Mouse (Mus musculus) hindbrain, embryonic 11.5 days (tissue): ENCODE measurements around the gene Lgi2. TPM values are rescaled to one million over a fixed set of nuclear protein-coding genes. Genes with fewer than 3 reads are reported as not detected.

Source experiments
- ATAC-seq: fragments of 200-750 bp; cut with Nextera tagmentation; 2 replicates; pipeline ENCODE4 v1.8.0; 2017; ENCODE audit warnings: mild to moderate bottlenecking, moderate TSS enrichment, moderate library complexity; ENCODE audit not compliant: low FRiP score
- DNase-seq: peaks from one replicate; pipeline ENCODE4 v3.0.0-alpha.2; 2015; ENCODE audit warnings: low spot score
- H3K27ac ChIP-seq: fragments of 300-500 bp; sonication (generic); 2 replicates; pipeline ENCODE4 v1.5.1; 2014; ENCODE audit warnings: mild to moderate bottlenecking, low read depth, low read length
- H3K27me3 ChIP-seq: fragments of 300-500 bp; sonication (generic); 2 replicates; pipeline ENCODE4 v1.6.1; 2014; ENCODE audit warnings: mild to moderate bottlenecking, low read length, moderate library complexity, mixed read lengths; ENCODE audit not compliant: control insufficient read depth, insufficient read depth
- H3K36me3 ChIP-seq: fragments of 300-500 bp; sonication (generic); 2 replicates; pipeline ENCODE4 v1.6.1; 2014; ENCODE audit warnings: mild to moderate bottlenecking, low read length, moderate library complexity, mixed read lengths; ENCODE audit not compliant: control insufficient read depth, insufficient read depth
- H3K4me1 ChIP-seq: fragments of 300-500 bp; sonication (generic); replicated peaks from 2 replicates; pipeline ENCODE4 v1.6.1; 2014; ENCODE audit warnings: low read length, mixed read lengths; ENCODE audit not compliant: control insufficient read depth, insufficient read depth
- H3K4me2 ChIP-seq: fragments of 300-500 bp; sonication (generic); replicated peaks from 2 replicates; pipeline ENCODE4 v1.6.1; 2014; ENCODE audit warnings: mild to moderate bottlenecking, low read depth, low read length
- H3K4me3 ChIP-seq: fragments of 300-500 bp; sonication (generic); 2 replicates; pipeline ENCODE4 v1.5.1; 2014; ENCODE audit warnings: low read depth, low read length
- H3K9ac ChIP-seq: fragments of 300-500 bp; sonication (generic); 2 replicates; pipeline ENCODE4 v1.6.1; 2014; ENCODE audit warnings: low read depth, low read length
- H3K9me3 ChIP-seq: fragments of 300-500 bp; sonication (generic); 2 replicates; pipeline ENCODE4 v1.6.1; 2016; ENCODE audit warnings: low read length; ENCODE audit not compliant: control insufficient read depth
- whole genome bisulfite sequencing: fragments of 180-500 bp; shearing (Covaris S2); extraction: QIAGEN DNeasy Blood & Tissue Kit; methylation state at CpG from one replicate; pipeline ENCODE4 v1.1.7; 2014; 5-methylcytosine and 5-hydroxymethylcytosine counted together
- polyA plus RNA-seq: library from polyadenylated mRNA; unstranded; fragments of >200 nt; fragmentation: Nextera tagmentation; extraction: Ambion mirVana; gene quantifications from 2 replicates; pipeline ENCODE4 v1.2.1, GENCODE M21; 2014

The Lgi2 gene
- polyA plus RNA-seq, 1 experiment from 2014 or later = 1.5 TPM

DNA sequence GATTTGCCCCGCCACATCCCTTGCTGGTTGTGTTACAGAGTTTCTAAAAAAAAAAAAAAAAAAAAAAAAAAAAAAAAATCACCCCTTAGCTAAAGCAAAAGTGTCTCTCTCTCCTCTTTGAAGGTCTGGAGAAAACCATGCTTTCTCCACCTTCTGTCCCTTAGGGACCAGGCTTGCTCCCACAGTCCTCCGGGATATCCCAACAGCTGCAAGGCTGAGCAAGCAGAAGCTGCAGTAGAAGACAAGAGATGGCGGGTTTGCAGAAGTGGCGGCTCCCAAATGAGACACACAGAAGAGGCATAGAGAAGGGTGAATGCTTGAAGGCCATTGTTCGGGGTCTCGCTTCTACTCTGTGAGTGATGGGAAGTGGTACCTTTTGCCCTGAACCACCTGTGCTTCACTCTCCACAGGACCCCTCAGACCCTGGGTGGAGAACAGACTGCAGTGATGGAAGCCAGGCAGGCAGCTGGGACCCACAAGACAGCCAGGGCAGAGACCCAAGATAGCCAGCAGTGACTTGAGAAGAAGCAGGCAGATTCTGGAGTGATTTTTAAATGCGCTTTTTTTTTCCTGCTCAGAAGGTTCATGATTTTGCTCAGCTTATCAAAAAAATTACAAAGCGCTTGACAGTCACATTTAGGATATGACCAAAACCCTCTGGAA, 39.8 kb downstream of the Lgi2 start:
- H3K27me3 ChIP-seq = no peaks in the 10 kb centered on the region
- H3K4me3 ChIP-seq = no peak overlapping the region
- no peak overlapping the region for H3K9ac ChIP-seq
- DNase-seq (no peak), ATAC-seq (no peak)
- H3K27ac ChIP-seq = no peak overlapping the region
- no peaks in the 10 kb centered on the region for H3K4me1 ChIP-seq
- 91% methylated on average over 8 of the region's 8 CpGs for WGBS
- no peak overlapping the region for H3K4me2 ChIP-seq
- H3K36me3 ChIP-seq = no peaks in the 10 kb centered on the region
- H3K9me3 ChIP-seq = no peaks in the 10 kb centered on the region

DNA sequence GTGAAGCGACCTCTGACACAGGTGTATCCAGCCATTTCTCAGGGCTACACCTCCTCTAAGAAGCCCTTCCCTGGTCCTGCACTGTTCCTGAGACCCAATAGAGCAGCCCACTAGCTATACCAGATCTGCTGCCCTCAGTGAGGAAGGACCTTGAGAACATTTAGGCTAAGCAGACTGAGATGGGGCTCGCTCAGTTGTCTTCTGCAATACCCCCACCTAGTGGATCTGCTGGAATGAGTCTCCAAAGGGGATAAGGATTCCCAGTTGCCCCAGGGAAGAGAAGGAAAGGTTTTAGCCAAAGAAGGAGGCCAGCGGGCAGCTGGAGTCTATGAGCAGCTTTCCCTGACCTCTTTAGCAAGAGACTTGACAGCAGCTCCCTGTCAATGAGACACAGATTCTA, 42.1 kb downstream of the Lgi2 start:
- Histone ChIP-seq H3K9ac (no peak overlapping the region), H3K36me3 (no peaks in the 10 kb centered on the region), H3K9me3 (no peaks in the 10 kb centered on the region), H3K27me3 (no peaks in the 10 kb centered on the region), H3K27ac (no peak overlapping the region), H3K4me2 (no peak overlapping the region), H3K4me3 (no peak overlapping the region), H3K4me1 (no peaks in the 10 kb centered on the region)
- ATAC-seq (no peak; the same call in 1 of the 2 replicates), DNase-seq (peak; percentile 42)
- WGBS = 56% methylated on average over 3 of the region's 3 CpGs

DNA sequence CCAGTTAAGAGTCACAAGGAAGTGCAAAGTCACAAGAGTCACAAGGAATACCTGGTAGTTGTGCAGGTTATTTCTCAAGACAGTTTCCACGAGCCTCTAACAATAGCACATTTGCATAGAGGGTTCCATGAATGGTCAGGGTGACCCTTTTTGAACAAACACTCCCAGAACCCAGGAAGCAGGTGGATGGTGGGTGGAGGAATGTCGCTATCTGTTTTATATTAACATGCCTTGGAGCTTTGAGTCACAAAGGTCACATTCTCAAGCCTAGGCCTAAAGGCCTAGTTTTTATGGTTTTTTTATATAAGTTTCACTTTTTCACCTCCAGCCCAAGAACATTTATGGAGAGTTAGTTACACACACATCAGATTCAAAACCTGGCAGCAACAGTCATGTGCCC, 46.3 kb downstream of the Lgi2 start:
- no peak for DNase-seq

DNA sequence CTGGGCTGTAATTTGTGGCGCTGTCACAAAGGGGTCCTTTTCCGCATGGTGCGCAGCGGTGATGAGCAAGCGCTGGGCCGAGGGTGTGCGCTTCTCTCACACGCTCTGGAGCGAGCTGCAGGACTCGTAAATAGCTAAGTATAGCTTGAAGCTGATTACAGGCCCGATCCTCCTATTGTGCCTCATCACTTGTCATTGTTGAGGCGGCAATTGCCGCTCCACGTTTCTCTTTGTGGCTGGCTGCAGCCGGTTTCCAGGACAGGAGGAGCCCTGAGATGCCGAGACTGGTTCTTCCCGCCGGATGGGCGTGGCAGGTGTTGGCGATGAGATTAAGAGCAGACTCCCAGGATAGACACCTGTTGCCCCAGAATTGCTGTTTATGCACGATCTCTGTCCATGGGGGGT, 50.2 kb downstream of the Lgi2 start:
- peak; percentile 61 for ATAC-seq
- peaks cover 2% of the 10 kb centered on the region; the same call in 1 of the 2 replicates for H3K27me3 ChIP-seq
- 11% methylated on average over 21 of the region's 21 CpGs for WGBS

More for the DNA sequence above, 46.3 kb downstream of the Lgi2 start:
- H3K27me3 ChIP-seq = peaks cover 2% of the 10 kb centered on the region; the same call in 1 of the 2 replicates
- no peak for ATAC-seq
- no peak overlapping the region for H3K4me3 ChIP-seq
- H3K36me3 ChIP-seq = no peaks in the 10 kb centered on the region
- H3K4me1 ChIP-seq = 0 out of 2 replicates have a peak, but pooled peaks cover 2% of the 10 kb centered on the region
- 93% methylated on average over 2 of the region's 2 CpGs for WGBS
- no peak overlapping the region for H3K27ac ChIP-seq
- no peak overlapping the region for H3K9ac ChIP-seq
- no peaks in the 10 kb centered on the region for H3K9me3 ChIP-seq
- no peak overlapping the region for H3K4me2 ChIP-seq

DNA sequence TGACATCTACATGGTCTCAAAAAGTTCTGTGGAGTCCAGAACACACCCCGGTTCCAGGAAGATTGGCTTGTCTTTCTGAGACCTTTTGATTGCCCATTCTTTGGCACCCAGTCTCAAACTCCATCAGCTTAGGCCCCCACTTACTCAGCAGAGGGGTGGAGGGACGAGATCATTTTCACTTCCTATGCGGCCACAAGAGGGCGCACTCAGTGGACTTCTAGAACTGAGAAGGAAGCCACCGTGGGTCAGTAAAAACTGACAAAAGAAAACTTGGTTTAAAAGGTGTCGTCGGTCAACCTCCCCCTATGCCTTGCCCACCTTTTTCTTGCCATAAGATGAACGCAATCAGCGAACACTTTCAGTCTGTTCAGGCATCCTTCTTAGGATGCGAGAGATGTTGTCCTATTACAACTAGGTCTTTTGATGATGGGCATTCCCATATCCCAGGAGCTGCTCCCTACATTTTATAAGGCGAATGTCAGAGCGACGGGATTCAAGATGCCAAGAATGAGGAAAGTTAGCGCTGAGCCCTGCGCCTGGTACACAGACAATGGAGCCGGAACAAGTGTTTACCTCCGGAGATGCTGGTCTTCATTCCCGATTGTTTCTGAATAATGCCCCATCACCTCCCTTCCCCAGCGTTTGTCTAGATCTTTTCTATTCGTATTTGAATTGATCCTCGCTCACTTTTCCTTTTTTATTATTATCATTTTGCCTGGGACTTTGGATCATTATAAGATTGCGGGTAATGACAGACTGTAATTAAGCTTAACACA, 50.8 kb downstream of the Lgi2 start:
- Histone ChIP-seq H3K27me3 (peaks cover 2% of the 10 kb centered on the region; the same call in 1 of the 2 replicates), H3K27ac (no peak overlapping the region), H3K36me3 (no peaks in the 10 kb centered on the region), H3K4me1 (0 out of 2 replicates have a peak, but pooled peaks cover 2% of the 10 kb centered on the region), H3K9ac (peak overlapping the region; percentile 57; the same call in 1 of the 2 replicates), H3K4me3 (peak overlapping the region; percentile 18), H3K9me3 (no peaks in the 10 kb centered on the region), H3K4me2 (peak overlapping the region; percentile 58)
- DNase-seq = peak; percentile 89
- peak; percentile 63 for ATAC-seq
- 25% methylated on average over 22 of the region's 22 CpGs for WGBS

More for the DNA sequence above, 50.2 kb downstream of the Lgi2 start:
- H3K9ac ChIP-seq = peak overlapping the region; percentile 57
- no peaks in the 10 kb centered on the region for H3K9me3 ChIP-seq
- H3K36me3 ChIP-seq = no peaks in the 10 kb centered on the region
- peak overlapping the region; percentile 18 for H3K4me3 ChIP-seq
- 0 out of 2 replicates have a peak, but pooled peaks cover 2% of the 10 kb centered on the region for H3K4me1 ChIP-seq
- peak overlapping the region; percentile 58 for H3K4me2 ChIP-seq
- peak; percentile 64 for DNase-seq
- no peak overlapping the region for H3K27ac ChIP-seq

DNA sequence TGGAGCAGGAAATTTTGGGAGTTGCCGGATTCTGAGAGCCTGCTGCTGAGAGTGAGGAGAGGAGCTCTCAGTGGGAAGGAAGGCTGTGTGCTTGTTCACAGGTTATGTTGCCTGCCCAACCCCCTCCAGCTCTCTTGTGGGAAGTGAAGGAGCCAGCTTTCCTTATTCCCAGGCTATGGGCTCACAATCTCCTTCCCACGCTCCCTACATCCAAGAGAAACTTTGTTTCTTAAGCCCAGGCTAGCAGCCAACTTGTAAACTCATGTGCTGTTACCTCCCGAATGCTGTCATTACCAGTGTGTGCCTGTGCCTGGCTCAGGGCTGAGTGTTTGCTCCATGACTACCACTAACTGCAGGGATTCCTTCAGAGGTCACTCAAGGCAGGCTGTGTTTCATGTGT, 55.2 kb downstream of the Lgi2 start:
- WGBS = 66% methylated on average over 3 of the region's 3 CpGs
- no peaks in the 10 kb centered on the region for H3K9me3 ChIP-seq
- DNase-seq (no peak), ATAC-seq (no peak)
- H3K36me3 ChIP-seq = no peaks in the 10 kb centered on the region
- no peak overlapping the region for H3K9ac ChIP-seq
- no peaks in the 10 kb centered on the region for H3K27me3 ChIP-seq
- H3K4me1 ChIP-seq = no peaks in the 10 kb centered on the region
- H3K4me2 ChIP-seq = no peak overlapping the region
- H3K27ac ChIP-seq = no peak overlapping the region
- H3K4me3 ChIP-seq = no peak overlapping the region

DNA sequence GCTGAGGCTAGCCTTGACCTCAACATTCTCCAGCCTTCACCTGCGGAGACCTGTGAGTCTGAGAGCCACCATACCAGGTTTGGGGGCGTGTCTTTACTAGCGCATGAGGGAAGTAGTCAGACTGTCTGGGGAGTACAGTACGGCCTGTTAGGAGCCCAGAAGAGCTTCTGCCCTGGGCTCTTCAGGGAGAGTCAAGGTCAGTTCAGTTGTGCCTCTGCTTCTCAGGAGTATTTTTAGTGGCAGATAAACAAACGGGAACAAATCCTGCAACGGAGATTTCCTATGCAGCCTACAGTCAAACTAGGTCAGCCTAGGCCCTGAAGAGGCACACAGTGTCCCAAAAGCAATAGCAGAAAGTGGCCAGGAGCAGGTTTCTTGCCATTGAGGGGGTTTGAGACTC, 56.8 kb downstream of the Lgi2 start:
- Histone ChIP-seq H3K9ac (no peak overlapping the region), H3K4me1 (no peaks in the 10 kb centered on the region), H3K4me2 (no peak overlapping the region), H3K9me3 (no peaks in the 10 kb centered on the region), H3K27ac (no peak overlapping the region), H3K4me3 (no peak overlapping the region), H3K36me3 (no peaks in the 10 kb centered on the region), H3K27me3 (no peaks in the 10 kb centered on the region)
- WGBS = 85% methylated on average over 6 of the region's 6 CpGs
- ATAC-seq (no peak), DNase-seq (no peak)

DNA sequence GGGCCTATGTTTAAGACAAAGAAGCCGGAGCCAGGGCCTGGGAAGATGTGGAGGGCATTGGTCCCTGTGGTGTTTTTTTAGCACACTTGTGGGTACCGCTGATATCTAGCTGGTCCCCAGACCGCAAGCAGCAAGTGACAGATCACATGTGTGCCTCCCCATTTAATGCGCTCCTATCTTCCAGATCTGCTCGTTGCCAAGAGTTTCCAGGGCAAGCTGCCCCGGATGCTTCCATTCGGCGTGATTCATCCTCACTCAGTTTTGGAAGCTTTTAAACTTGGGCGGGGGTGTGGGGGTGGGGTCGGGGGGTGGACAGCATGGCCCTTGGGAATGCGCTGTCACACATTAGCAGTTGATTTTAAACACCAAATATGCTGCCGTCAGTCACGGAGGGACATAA, 61.6 kb downstream of the Lgi2 start:
- no peak overlapping the region for H3K4me3 ChIP-seq
- ATAC-seq = no peak
- H3K27me3 ChIP-seq = no peaks in the 10 kb centered on the region
- no peak for DNase-seq
- H3K27ac ChIP-seq = no peak overlapping the region
- no peak overlapping the region for H3K9ac ChIP-seq
- H3K36me3 ChIP-seq = no peaks in the 10 kb centered on the region
- H3K4me2 ChIP-seq = no peak overlapping the region
- H3K9me3 ChIP-seq = no peaks in the 10 kb centered on the region
- WGBS = 92% methylated on average over 13 of the region's 13 CpGs
- no peaks in the 10 kb centered on the region for H3K4me1 ChIP-seq
